In the genomic region with DNA sequence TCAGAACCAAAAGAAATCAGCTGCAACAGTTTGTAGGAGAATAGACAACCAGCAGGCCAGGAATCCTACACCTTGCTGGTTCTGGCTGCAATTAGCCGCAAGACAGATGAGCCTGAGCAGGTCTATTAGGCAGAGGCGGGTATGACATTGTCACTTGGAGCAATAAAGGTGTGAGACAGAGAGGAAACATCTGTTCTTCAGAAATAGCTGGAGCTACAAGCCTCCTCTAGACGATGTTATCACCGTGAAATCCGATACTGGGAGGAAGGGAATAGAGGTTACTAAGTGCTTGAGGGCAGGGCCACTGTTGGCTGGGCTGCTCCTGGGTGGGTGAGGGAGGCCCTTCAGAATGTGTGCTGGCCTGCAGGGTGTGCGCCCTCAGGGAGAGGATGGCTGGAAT, we compare ENCODE assay signal across 10 mouse cellular contexts.
DNase-seq lines count a peak whose midpoint lies in the region; ATAC-seq and TF ChIP-seq lines count a peak whose summit lies in the region.
"Had no signal": no experiment of that assay in that cellular context is flagged by ENCODE, and none has a peak within 500 bp of the region (broad histone marks: within the 10 kb centered on the region; RNA-seq: fewer than 3 reads in every experiment).

No protein-coding gene starts in this region.

- no peak overlapping the region for H3K4me3 ChIP-seq in hindbrain, postnatal 0 days (ENCODE audit: low read length)
- H3K4me3 ChIP-seq in lung, embryonic 16.5 days (ENCODE audit: low read length) = no peak overlapping the region

- peak; percentile 57 for DNase-seq in MN1 (ENCODE audit: low spot score)
- peak; percentile 61 for DNase-seq in embryo, embryonic 9.5 days (ENCODE audit: extremely low spot score)
- no peak for DNase-seq in hindbrain, postnatal 0 days (ENCODE audit: low spot score)
- no peak for DNase-seq in cerebellum, adult 9-10 months
- DNase-seq in layer of hippocampus, adult 9-10 months (ENCODE audit: low spot score) = no peak
- DNase-seq in thymus, postnatal 25 days = no peak
- DNase-seq in adrenal gland, postnatal 10 days = no peak
- DNase-seq: right cerebral cortex, postnatal 14 days had no signal

- no peak overlapping the region for H3K9ac ChIP-seq in hindbrain, postnatal 0 days (replicated peaks; ENCODE audit: low read length)
- H3K9ac ChIP-seq in lung, embryonic 16.5 days (ENCODE audit: low read length) = no peak overlapping the region
- H3K9ac ChIP-seq: liver, embryonic 14.5 days had no signal

- H3K4me1 ChIP-seq in hindbrain, postnatal 0 days (ENCODE audit: insufficient read depth, low read length) = no peaks in the 10 kb centered on the region
- H3K4me1 ChIP-seq in lung, embryonic 16.5 days (replicated peaks; ENCODE audit: control insufficient read depth, insufficient read depth, low read length) = peaks cover 11% of the 10 kb centered on the region; the same call in 1 of the 2 replicates

- WGBS in hindbrain, postnatal 0 days = 45% methylated on average over 6 of the region's 6 CpGs
- 13% methylated on average over 6 of the region's 6 CpGs for WGBS in lung, embryonic 16.5 days

- 0 out of 2 replicates have a peak, but pooled peaks cover 6% of the 10 kb centered on the region for H3K27me3 ChIP-seq in hindbrain, postnatal 0 days (ENCODE audit: insufficient read depth, low read length)
- peaks cover 9% of the 10 kb centered on the region; the same call in 1 of the 2 replicates for H3K27me3 ChIP-seq in lung, embryonic 16.5 days (ENCODE audit: control insufficient read depth, insufficient read depth, low read depth, low read length)

- no peaks in the 10 kb centered on the region for H3K36me3 ChIP-seq in hindbrain, postnatal 0 days (ENCODE audit: insufficient read depth, low read length)
- no peaks in the 10 kb centered on the region for H3K36me3 ChIP-seq in lung, embryonic 16.5 days (ENCODE audit: control insufficient read depth, insufficient read depth, low read length)

- ATAC-seq in hindbrain, postnatal 0 days = no peak; the same call in 1 of the 2 replicates
- peak; percentile 88 for ATAC-seq in lung, embryonic 16.5 days (ENCODE audit: low read depth)

- peak overlapping the region; percentile 8; the same call in 1 of the 2 replicates for H3K27ac ChIP-seq in hindbrain, postnatal 0 days
- no peak overlapping the region for H3K27ac ChIP-seq in lung, embryonic 16.5 days (ENCODE audit: low read length)
- H3K27ac ChIP-seq: liver, embryonic 14.5 days had no signal

- no peak overlapping the region for H3K4me2 ChIP-seq in hindbrain, postnatal 0 days (ENCODE audit: low read depth, low read length)
- peak overlapping the region; percentile 27; the same call in 1 of the 2 replicates for H3K4me2 ChIP-seq in lung, embryonic 16.5 days (ENCODE audit: low read depth, low read length)

- no peak for TF ChIP-seq CTCF in hindbrain, postnatal 0 days (IDR thresholded peaks at IDR 0.05; ENCODE audit: low read depth)

- no peaks in the 10 kb centered on the region for H3K9me3 ChIP-seq in hindbrain, postnatal 0 days (ENCODE audit: low read length)
- no peaks in the 10 kb centered on the region for H3K9me3 ChIP-seq in lung, embryonic 16.5 days (ENCODE audit: control insufficient read depth, low read length)

Comparison
In these comparisons a context has a peak if more than half of its experiments do, and no peak if none do; other contexts are left out.
1. DNase-seq: peak in MN1 (single experiment) and embryo, embryonic 9.5 days (single experiment); none in hindbrain, postnatal 0 days (single experiment), cerebellum, adult 9-10 months (single experiment), layer of hippocampus, adult 9-10 months (single experiment), thymus, postnatal 25 days (single experiment) and adrenal gland, postnatal 10 days (single experiment).